Mouse (Mus musculus) kidney, adult 2 months (tissue): ENCODE data around the gene Sh3bp4. TPM values are rescaled to one million over a fixed set of nuclear protein-coding genes. Genes with fewer than 3 reads are reported as not detected.

Experiments
- DNase-seq: peaks from one replicate; pipeline ENCODE4 v3.0.0; 2021
- H3K27ac ChIP-seq: fragments of 200-500 bp; 2 replicates; pipeline ENCODE4 v1.5.1; 2012; ENCODE audit warnings: low read depth, low read length, control low read depth, inconsistent platforms; ENCODE audit not compliant: insufficient read depth
- H3K27me3 ChIP-seq: fragments of 200-500 bp; replicated peaks from 2 replicates; pipeline ENCODE4 v1.6.1; 2012; ENCODE audit warnings: mild to moderate bottlenecking, moderate library complexity, low read length, inconsistent platforms; ENCODE audit not compliant: control insufficient read depth, insufficient read depth
- H3K36me3 ChIP-seq: fragments of 200-500 bp; 2 replicates; pipeline ENCODE4 v1.6.1; 2012; ENCODE audit warnings: mild to moderate bottlenecking, moderate library complexity, low read length, inconsistent platforms; ENCODE audit not compliant: control insufficient read depth, insufficient read depth
- H3K4me1 ChIP-seq: fragments of 200-500 bp; 2 replicates; pipeline ENCODE4 v1.6.1; 2011; ENCODE audit warnings: low read length; ENCODE audit not compliant: control insufficient read depth, insufficient read depth
- H3K4me3 ChIP-seq: fragments of 200-500 bp; 2 replicates; pipeline ENCODE4 v1.5.1; 2011; ENCODE audit warnings: mild to moderate bottlenecking, low read depth, low read length, control low read depth; ENCODE audit not compliant: insufficient read depth
- CTCF ChIP-seq: fragments of 200-500 bp; conservative IDR thresholded peaks from 2 replicates; pipeline ENCODE4 v1.5.1; 2011; ENCODE audit warnings: low read depth, mild to moderate bottlenecking, control low read depth, low read length, moderate library complexity, mixed read lengths; ENCODE audit not compliant: insufficient read depth, insufficient read length
- POLR2A ChIP-seq: fragments of 200-500 bp; IDR thresholded peaks from one replicate; pipeline ENCODE4 v1.6.1; 2011; ENCODE audit warnings: low read depth, low read length, control low read depth
- WGBS: fragments of 180-500 bp; shearing (Covaris S2); methylation state at CpG from one replicate; pipeline ENCODE4 v1.1.7; 2018; 5-methylcytosine and 5-hydroxymethylcytosine counted together
- polyA plus RNA-seq: library from polyadenylated mRNA; depleted of rRNA; stranded (reverse); fragments of >200 nt; gene quantifications from 2 replicates; pipeline ENCODE4 v1.2.3, GENCODE M21; 2012

The Sh3bp4 gene
- polyA plus RNA-seq, 1 experiment = 14.8 TPM

DNA sequence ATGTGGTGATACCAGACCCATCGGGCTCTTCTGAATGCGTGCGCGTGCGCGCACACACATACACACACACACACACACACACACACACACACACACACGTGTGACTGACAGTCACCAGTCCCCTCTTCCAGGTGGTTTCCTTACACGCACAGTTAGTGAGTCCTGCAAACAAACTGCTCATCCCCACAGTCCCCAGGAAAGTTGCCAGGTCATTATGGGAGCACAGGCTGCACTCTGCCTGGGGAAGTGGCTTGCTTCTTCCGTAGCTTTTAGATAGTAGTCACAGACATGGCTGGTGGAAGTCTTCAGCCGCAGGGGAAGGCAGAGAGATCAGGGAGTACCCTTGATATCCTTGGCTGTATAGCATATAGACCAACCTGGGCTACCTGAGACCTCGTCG lies 33.3 kb downstream of the Sh3bp4 start:
- no peaks in the 10 kb centered on the region for H3K36me3 ChIP-seq
- no peak for DNase-seq
- no peak for TF ChIP-seq CTCF
- H3K27me3 ChIP-seq = no peaks in the 10 kb centered on the region
- peaks cover 38% of the 10 kb centered on the region for H3K4me1 ChIP-seq
- H3K27ac ChIP-seq = 0 out of 2 replicates have a peak overlapping the region, but pooled peaks have one; percentile 59
- whole genome bisulfite sequencing = 68% methylated on average over 12 of the region's 12 CpGs
- H3K4me3 ChIP-seq = no peak overlapping the region

DNA sequence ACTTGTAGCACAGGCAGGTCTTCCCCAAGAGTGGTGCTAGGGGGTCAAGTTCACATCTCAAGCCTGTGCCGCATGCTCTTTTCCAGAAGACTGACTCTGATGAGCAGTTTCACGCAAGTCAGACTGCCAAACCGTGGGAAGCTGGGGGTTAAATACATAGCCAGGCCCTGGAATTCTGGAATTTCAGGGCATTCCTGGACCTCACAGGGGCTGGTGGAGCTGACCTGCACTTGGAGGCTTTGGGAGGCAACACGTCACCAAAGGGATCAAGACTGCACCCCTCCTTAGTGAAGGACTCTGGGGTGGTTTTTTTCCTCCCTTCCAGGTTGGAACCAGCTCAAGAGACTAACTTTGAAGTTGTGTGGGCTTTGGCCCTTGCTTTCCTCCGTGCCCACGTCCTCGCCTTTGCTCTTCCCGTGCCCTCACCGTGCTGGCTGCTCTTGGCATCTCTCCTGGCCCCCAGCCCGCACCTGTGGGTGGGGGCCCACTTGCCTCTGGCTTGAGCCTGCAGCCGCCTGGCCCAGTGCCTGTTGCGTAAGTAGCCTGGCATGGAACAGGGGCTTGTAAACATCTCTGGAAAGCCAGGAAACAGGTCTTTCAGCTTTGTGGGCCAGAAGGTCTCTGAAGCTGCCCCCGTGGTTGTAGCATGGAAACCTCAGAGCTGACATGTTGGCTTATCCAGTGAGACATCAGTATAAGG lies 34.0 kb downstream of the Sh3bp4 start:
- Histone ChIP-seq H3K4me1 (peaks cover 45% of the 10 kb centered on the region), H3K36me3 (no peaks in the 10 kb centered on the region), H3K27ac (peak overlapping the region; percentile 59), H3K4me3 (no peak overlapping the region), H3K27me3 (no peaks in the 10 kb centered on the region)
- 40% methylated on average over 13 of the region's 13 CpGs for WGBS
- TF ChIP-seq POLR2A = no peak
- no peak for TF ChIP-seq CTCF
- DNase-seq = peak; percentile 72

DNA sequence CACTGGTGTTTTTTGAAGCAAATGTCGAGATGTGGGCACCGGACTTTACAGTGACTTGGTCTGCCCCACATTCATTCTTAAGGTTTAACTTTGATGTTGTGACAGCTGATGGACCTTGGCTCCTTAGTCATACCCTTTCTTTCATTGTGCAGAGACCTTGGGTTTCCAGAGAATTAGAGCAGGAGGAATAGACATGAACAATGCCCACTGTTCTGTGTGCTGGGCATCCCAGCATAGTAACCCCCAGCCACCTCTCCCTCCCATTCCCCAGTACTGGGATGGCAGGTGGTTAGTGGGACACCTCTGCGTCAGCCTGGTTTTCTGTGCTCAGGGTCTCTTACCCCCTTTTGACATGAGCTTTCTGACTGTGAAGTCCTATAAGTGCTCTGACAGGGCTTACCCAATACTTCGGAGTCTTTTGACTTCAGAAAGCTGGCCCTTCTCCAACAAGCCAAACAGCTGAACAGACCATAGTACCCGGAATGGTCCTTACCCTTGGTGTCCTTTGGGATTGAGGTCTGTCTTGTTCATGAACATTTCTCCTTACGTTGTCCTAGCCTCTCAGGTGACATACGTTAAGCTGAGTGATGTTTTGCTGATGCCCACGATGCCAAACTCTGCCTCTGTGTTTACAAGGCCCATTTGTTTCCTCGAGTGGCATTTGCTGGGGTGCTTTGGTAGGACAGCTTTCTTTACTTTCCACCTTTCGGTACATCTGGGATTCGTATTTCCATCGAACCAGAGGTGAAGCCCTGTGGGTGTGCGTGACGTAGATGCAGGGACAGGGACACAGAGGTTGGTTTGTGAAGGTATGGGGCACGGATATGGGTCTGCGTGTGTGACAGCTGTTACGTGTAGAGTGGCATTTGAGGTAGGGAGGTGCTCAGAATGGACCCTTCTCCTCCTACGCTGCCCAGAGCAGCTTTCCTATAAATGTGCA lies 35.9 kb downstream of the Sh3bp4 start:
- DNase-seq = no peak
- no peak for TF ChIP-seq CTCF
- no peak for TF ChIP-seq POLR2A
- Histone ChIP-seq H3K4me1 (peaks cover 48% of the 10 kb centered on the region), H3K27me3 (no peaks in the 10 kb centered on the region), H3K4me3 (no peak overlapping the region), H3K27ac (no peak overlapping the region), H3K36me3 (no peaks in the 10 kb centered on the region)
- 85% methylated on average over 18 of the region's 18 CpGs for WGBS

DNA sequence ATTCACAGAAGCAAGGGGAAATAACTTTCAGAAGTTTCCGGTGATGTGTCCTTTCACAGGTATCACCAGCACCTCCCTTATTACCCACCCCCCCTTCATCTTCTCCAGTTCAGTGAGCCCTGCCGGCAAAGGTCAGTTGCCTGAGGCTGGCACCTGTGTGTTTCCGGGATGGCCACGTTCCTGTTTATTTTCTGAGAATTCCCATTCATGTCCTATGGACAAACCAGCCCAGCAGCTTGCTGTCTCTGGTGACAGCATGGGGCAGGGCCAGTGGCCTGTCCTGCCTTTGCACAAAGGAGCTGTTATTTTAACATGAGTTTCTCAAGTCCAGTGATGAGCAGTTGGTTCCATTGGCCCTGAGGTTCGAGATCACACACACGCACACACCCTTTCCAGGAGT lies 37.3 kb downstream of the Sh3bp4 start:
- Histone ChIP-seq H3K36me3 (no peaks in the 10 kb centered on the region), H3K27ac (peak overlapping the region; percentile 62), H3K4me3 (no peak overlapping the region), H3K27me3 (no peaks in the 10 kb centered on the region), H3K4me1 (peaks cover 46% of the 10 kb centered on the region)
- WGBS = 47% methylated on average over 6 of the region's 6 CpGs
- peak; percentile 56 for DNase-seq
- TF ChIP-seq CTCF (no peak), POLR2A (no peak)

DNA sequence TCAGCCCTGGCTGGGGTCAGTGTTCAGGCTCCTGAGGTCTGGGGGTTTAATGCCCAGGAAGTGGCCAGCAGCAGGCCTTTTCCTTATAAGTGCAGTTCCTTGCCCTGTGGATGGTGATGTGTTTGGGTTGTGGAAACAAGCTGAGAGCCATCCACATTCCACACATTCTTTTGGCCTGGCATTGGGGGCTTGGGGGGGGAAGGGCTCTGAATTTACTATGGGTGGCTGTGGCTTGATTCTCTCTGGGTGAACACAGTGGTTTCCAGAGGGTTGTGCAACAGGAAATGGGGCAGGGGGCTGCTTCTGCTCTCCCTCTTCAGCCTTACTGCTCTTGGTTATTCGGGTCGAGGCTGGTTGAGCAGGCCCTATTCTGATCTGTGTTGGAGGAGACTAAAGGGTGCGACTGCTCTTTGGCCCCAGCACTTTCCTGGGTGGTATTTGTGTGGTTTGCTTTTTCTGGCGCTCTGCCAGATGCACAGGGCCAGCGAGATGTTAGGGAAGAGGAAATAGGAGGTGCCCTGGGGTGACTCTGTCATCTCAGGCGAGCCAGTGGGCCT lies 38.2 kb downstream of the Sh3bp4 start:
- Histone ChIP-seq H3K36me3 (no peaks in the 10 kb centered on the region), H3K27me3 (no peaks in the 10 kb centered on the region), H3K27ac (peak overlapping the region; percentile 36), H3K4me3 (no peak overlapping the region), H3K4me1 (peaks cover 49% of the 10 kb centered on the region)
- WGBS = 6% methylated on average over 6 of the region's 6 CpGs
- DNase-seq = peak; percentile 81
- TF ChIP-seq POLR2A = no peak

DNA sequence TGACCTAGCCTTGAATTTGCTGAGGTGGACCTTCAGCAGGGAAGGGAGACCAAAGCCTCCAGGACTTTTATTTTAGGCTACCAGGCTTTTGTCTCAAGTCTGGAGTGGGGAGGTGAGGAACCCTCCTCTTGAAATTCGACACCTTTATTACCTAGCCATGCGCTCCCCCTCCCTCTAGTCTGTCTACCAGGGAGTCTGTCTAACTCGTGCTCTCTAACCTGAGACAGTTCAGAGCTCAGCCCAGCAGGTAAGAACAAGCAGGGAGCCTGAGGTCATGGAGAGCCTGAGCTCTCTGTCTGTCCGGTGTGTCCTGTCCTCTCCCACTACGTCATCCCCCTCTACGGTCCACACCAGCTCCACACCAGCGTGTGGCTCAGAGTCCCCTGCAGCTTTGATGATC lies 39.6 kb downstream of the Sh3bp4 start:
- Histone ChIP-seq H3K4me1 (peaks cover 38% of the 10 kb centered on the region), H3K27me3 (no peaks in the 10 kb centered on the region), H3K4me3 (no peak overlapping the region), H3K36me3 (no peaks in the 10 kb centered on the region), H3K27ac (peak overlapping the region; percentile 24; the same call in 1 of the 2 replicates)
- no peak for DNase-seq
- 47% methylated on average over 7 of the region's 7 CpGs for WGBS
- no peak for TF ChIP-seq CTCF
- TF ChIP-seq POLR2A = no peak
